Mouse (Mus musculus): ENCODE results near the gene Rhot2. TPM values are rescaled to one million over a fixed set of nuclear protein-coding genes. Genes with fewer than 3 reads are reported as not detected.
"Not testable (repeated sequence)": the region's sequence is repeated elsewhere in the genome, so short reads cannot be mapped to it uniquely, and the experiment has no call there.

The Rhot2 gene
- polyA plus RNA-seq, 1 experiment, result 108 TPM

- Histone ChIP-seq H3K27ac (ENCODE audit: insufficient read depth, low read length) (peak overlapping the region; percentile 82), H3K4me1 (ENCODE audit: control insufficient read depth, insufficient read depth, low read length) (peaks cover 5% of the 10 kb centered on the region; the same call in 1 of the 2 replicates), H3K4me3 (ENCODE audit: insufficient read depth, low read length) (peak overlapping the region; percentile 94)
- peak; percentile 94 for TF ChIP-seq POLR2A (IDR thresholded peaks at IDR 0.05; ENCODE audit: extremely low read depth, insufficient read depth, low read length)
- 0 out of 2 replicates have a peak, but pooled peaks have one; percentile 3 for TF ChIP-seq CTCF (IDR thresholded peaks at IDR 0.05; ENCODE audit: extremely low read depth, insufficient read depth, low read length)
Measured at GRCm38 (mm10) chr17:25875171-25876136, 30.8 kb upstream of the Rhot2 start.

GRCm38 (mm10) chr17:25874721-25875170 lies 30.1 kb upstream of the Rhot2 start, which contains the start of gene Mettl26:
Gene Mettl26 (plus strand): TSS chr17:25875074.
- Histone ChIP-seq H3K4me3 (ENCODE audit: insufficient read depth, low read length) (peak within 1 kb of the TSS; percentile 94), H3K27ac (ENCODE audit: insufficient read depth, low read length) (peak within 1 kb of the TSS; percentile 82), H3K4me1 (ENCODE audit: control insufficient read depth, insufficient read depth, low read length) (peaks cover 5% of the 10 kb centered on the region; the same call in 1 of the 2 replicates)
- TF ChIP-seq POLR2A (IDR thresholded peaks at IDR 0.05; ENCODE audit: extremely low read depth, insufficient read depth, low read length), result no peak
- TF ChIP-seq CTCF (IDR thresholded peaks at IDR 0.05; ENCODE audit: extremely low read depth, insufficient read depth, low read length), result no peak

GRCm38 (mm10) chr17:25874148-25874720 lies 29.6 kb upstream of the Rhot2 start:
- Histone ChIP-seq H3K27ac (ENCODE audit: insufficient read depth, low read length) (0 out of 2 replicates have a peak overlapping the region, but pooled peaks have one; percentile 2), H3K4me3 (ENCODE audit: insufficient read depth, low read length) (peak overlapping the region; percentile 94), H3K4me1 (ENCODE audit: control insufficient read depth, insufficient read depth, low read length) (peaks cover 5% of the 10 kb centered on the region; the same call in 1 of the 2 replicates)
- TF ChIP-seq POLR2A (IDR thresholded peaks at IDR 0.05; ENCODE audit: extremely low read depth, insufficient read depth, low read length) (no peak), CTCF (IDR thresholded peaks at IDR 0.05; ENCODE audit: extremely low read depth, insufficient read depth, low read length) (no peak)

GRCm38 (mm10) chr17:25873405-25874147 lies 28.9 kb upstream of the Rhot2 start:
- TF ChIP-seq CTCF (IDR thresholded peaks at IDR 0.05; ENCODE audit: extremely low read depth, insufficient read depth, low read length) (no peak), POLR2A (IDR thresholded peaks at IDR 0.05; ENCODE audit: extremely low read depth, insufficient read depth, low read length) (no peak)
- H3K4me1 ChIP-seq (ENCODE audit: control insufficient read depth, insufficient read depth, low read length), result peaks cover 5% of the 10 kb centered on the region; the same call in 1 of the 2 replicates
- no peak overlapping the region; the same call in 1 of the 2 replicates for H3K4me3 ChIP-seq (ENCODE audit: insufficient read depth, low read length)
- no peak overlapping the region for H3K27ac ChIP-seq (ENCODE audit: insufficient read depth, low read length)

GRCm38 (mm10) chr17:25872676-25873075 lies 28.0 kb upstream of the Rhot2 start:
- TF ChIP-seq CTCF (IDR thresholded peaks at IDR 0.05; ENCODE audit: extremely low read depth, insufficient read depth, low read length) (no peak), POLR2A (IDR thresholded peaks at IDR 0.05; ENCODE audit: extremely low read depth, insufficient read depth, low read length) (no peak)
- no peak overlapping the region for H3K27ac ChIP-seq (ENCODE audit: insufficient read depth, low read length)
- no peak overlapping the region for H3K4me3 ChIP-seq (ENCODE audit: insufficient read depth, low read length)
- peaks cover 5% of the 10 kb centered on the region; the same call in 1 of the 2 replicates for H3K4me1 ChIP-seq (ENCODE audit: control insufficient read depth, insufficient read depth, low read length)

- H3K4me1 ChIP-seq (ENCODE audit: control insufficient read depth, insufficient read depth, low read length); H3K4me3 ChIP-seq (ENCODE audit: insufficient read depth, low read length); H3K27ac ChIP-seq (ENCODE audit: insufficient read depth, low read length): not testable (repeated sequence)
Measured at GRCm38 (mm10) chr17:25871566-25871965, 26.9 kb upstream of the Rhot2 start.

- TF ChIP-seq CTCF (IDR thresholded peaks at IDR 0.05; ENCODE audit: extremely low read depth, insufficient read depth, low read length) (no peak), POLR2A (IDR thresholded peaks at IDR 0.05; ENCODE audit: extremely low read depth, insufficient read depth, low read length) (no peak)
- Histone ChIP-seq H3K4me1 (ENCODE audit: control insufficient read depth, insufficient read depth, low read length) (peaks cover 3% of the 10 kb centered on the region; the same call in 1 of the 2 replicates), H3K4me3 (ENCODE audit: insufficient read depth, low read length) (no peak overlapping the region), H3K27ac (ENCODE audit: insufficient read depth, low read length) (no peak overlapping the region)
Measured at GRCm38 (mm10) chr17:25869954-25870353, 25.3 kb upstream of the Rhot2 start.

- peaks cover 3% of the 10 kb centered on the region; the same call in 1 of the 2 replicates for H3K4me1 ChIP-seq (ENCODE audit: control insufficient read depth, insufficient read depth, low read length)
- TF ChIP-seq POLR2A (IDR thresholded peaks at IDR 0.05; ENCODE audit: extremely low read depth, insufficient read depth, low read length) (no peak), CTCF (IDR thresholded peaks at IDR 0.05; ENCODE audit: extremely low read depth, insufficient read depth, low read length) (no peak)
- H3K4me3 ChIP-seq (ENCODE audit: insufficient read depth, low read length), result no peak overlapping the region
- H3K27ac ChIP-seq (ENCODE audit: insufficient read depth, low read length), result no peak overlapping the region
Measured at GRCm38 (mm10) chr17:25869498-25869897, 24.8 kb upstream of the Rhot2 start.

- peaks cover 3% of the 10 kb centered on the region; the same call in 1 of the 2 replicates for H3K4me1 ChIP-seq (ENCODE audit: control insufficient read depth, insufficient read depth, low read length)
- no peak within 1 kb of the TSS for H3K27ac ChIP-seq (ENCODE audit: insufficient read depth, low read length)
- TF ChIP-seq CTCF (IDR thresholded peaks at IDR 0.05; ENCODE audit: extremely low read depth, insufficient read depth, low read length) (no peak), POLR2A (IDR thresholded peaks at IDR 0.05; ENCODE audit: extremely low read depth, insufficient read depth, low read length) (peak; percentile 60; the same call in 1 of the 2 replicates)
- H3K4me3 ChIP-seq (ENCODE audit: insufficient read depth, low read length), result peak within 1 kb of the TSS; percentile 58
Measured at GRCm38 (mm10) chr17:25868601-25869191, 24.0 kb upstream of the Rhot2 start, which contains the start of gene Mcrip2. Gene Mcrip2 (minus strand): TSS chr17:25868764.
